Mouse (Mus musculus) liver (tissue): Measurements from ENCODE around the gene Nupl2.
A peak's percentile ranks its signal among the peaks of the same experiment; 100 is the strongest.

ENCODE experiments used
- DNase-seq: peaks from one replicate; pipeline ENCODE4 v3.0.0-alpha.2; 2020; ENCODE audit warnings: mixed read lengths

Nupl2 gene

DNA sequence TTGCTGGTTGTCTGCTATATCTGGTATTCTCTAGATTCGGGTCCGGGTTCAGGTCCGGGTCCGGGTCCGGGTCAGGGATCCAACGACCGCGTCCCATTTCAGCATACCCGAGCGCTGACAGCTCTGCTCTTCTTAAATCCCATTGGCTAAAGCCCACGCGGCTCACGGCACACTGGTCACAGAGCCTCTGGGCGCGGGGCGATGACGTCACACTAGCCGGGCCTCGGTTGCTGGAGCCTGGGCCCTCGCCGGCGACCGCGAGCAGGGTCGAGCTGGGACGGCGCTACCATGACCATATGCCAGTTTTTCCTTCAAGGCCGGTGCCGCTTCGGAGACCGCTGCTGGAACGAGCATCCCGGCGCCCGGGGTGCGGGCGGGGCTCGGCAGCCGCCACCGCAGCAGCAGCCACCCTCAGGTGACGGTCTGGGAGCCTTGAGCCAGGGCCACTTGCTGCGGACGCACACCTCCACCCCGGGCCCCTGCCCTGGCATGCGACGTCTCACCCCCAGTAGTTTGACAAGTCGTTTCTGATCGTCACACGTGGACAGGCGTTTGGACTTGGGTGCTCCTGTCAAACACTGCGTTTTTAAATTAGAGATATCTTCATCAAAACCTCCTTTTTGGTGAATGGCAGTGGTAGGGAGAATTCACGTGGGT, at the start of gene Nupl2:
Gene Nupl2 (plus strand): TSS at position 175 of the 657 bp plus-strand sequence.
- DNase-seq, result peak; percentile 94

DNA sequence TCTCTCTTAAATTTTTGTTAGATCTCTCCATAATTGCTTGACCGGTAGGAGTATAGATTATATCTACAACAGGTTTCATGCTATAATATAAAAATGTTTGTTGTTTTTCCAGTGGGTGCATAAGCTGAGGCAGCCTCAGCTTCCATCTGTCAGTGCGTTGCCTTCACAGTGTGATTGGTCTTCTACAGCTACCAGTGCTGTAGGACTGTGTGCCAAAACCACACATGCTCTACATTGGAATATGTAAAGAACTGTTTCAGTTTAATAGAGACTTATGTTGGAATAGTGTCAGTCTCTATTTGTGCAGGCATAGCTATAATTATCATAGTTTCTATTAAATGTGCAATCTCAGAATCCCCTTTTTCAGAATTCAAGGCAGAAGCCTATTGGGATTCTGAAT, 42.5 kb upstream of the Nupl2 start:
- DNase-seq, result no peak

DNA sequence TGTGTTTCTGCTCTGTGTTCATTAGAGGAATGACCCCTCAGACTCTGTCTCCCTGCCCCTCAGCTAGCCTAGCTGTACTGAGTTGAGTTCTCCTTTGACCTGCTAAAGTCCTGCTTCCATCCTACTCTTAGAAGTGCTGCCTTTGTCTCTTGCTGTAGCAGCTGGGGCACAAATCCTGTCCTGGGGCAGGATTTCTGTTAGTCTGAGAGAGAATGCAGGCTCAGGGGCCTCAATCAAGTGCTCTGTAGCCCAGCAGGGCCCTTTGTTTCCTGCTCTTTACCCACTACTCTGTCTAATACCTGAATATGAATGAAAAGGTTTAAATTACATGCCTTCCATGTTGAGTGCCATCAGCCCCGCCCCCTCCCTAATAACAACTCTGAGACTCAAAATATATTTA, 40.6 kb upstream of the Nupl2 start:
- no peak for DNase-seq

DNA sequence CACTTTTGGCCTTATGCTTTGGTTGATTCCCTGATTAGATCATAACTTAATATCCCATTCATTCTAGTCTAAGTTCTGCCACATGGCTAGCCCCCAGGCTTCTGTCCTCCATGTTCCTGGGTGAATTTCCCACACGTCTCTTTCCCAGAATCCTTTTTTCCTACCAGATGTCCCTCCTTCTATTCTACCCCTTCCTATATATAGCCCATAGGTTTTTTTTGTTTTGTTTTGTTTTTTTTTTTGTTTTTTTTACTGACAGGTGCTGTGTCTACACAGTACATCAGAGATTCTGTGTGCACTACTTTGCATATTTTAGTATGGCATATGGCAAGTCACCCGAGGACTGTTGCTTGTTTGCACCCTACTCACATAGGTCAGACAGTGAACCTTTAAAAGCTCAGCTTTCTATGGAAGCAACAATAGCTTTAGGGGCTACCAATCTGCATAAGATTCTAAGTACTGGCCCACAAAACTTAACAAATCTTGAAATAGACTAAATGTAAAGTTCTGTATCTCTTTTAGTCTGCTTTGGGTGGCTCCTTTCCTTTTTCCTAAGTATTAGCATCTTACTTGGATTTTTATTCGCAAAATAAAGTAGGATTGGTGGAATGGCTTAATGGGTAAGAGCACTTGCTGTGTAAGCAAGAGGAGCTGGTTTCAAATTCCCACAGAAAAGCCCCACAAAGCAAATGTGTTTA, 40.0 kb upstream of the Nupl2 start:
- no peak for DNase-seq

DNA sequence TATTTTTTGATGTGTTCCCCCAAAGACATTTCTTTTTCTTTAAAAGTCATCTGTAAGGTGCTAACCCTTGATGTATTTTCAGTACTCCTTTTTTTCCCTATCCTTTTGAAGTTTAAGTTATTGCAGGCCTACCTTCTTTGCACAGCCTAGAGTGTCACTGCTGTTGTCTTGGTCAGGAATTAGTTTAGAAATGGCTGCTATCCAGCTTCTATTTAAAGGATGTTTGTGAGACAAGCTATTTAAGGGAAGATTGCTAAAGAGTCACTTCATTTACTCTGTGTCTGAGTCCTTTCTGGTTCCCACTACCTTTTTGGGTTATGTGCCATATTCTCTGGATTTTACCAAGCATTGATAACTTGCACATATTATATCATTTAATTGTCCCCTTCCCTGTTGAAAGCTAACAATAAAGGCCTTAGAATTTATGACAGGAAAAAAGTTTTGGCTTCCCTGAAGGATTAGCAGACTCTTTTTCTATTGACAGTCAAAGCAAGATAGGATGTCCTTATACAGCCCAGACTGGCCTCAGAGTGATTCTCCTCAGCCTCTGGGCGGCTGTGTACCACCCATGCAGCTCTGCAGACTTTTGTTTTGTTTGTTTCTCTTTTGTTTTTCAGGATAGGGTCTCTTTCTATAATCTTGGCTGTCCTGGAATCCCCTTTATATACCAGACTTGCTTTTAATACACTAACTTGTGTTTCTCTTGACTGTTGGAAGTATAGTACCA, 38.7 kb upstream of the Nupl2 start:
- no peak for DNase-seq

DNA sequence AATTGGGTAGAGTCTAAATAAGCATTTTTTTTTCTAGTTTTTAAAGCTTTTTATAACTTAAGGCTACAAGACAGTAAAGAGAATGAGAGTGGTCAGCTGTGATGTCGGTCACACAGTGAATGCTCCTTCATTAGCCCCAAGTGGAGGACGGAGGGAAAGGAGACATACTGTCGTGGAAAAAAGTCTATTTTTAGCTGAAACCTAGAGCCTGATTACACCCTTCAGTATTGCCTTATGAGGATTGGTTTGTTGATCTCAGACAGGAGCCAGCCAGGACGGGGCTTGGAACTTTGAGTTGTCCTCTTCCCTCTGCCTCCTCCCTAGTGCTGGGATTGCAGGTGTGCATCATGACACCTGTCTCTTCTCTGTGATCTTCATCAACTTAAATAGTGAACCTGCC, 37.8 kb upstream of the Nupl2 start:
- no peak for DNase-seq

DNA sequence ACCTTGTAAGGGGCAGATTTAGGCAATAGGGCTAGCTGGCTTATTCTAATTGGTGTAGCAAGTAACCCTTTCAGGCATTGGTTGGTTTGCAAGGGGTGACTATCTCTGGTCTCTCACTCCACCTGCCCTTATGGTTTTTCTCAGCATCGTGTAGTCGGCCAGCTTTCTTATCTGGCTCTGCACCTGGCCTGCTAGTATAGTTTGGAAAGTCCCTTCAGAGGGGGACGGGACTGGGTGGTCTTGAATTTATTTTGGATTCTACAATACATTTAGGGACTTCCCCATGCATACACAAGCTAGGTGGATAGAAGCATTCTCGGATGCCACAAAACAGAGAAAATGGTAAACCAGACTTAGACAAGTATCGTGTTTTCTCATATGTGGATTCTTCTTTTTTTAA, 17.8 kb upstream of the Nupl2 start:
- DNase-seq, result no peak

DNA sequence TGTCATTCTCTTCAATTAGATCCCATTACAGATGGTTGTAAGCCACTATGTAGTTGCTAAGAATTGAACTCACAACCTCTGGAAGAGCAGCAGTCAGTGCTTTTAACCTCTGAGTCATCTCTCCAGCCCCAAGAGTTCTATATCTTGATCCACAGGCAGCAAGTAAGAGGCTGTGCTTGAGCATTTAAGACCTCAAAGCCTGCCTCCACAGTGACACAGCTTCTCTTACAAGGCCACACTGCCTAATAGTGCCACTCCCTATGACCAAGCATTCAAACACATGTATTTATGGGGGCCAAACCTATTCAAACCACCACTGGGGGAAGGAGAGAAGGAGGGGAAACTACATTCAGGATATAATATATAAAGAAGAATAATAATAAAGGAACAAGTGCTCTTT, 12.6 kb upstream of the Nupl2 start:
- peak; percentile 26 for DNase-seq

DNA sequence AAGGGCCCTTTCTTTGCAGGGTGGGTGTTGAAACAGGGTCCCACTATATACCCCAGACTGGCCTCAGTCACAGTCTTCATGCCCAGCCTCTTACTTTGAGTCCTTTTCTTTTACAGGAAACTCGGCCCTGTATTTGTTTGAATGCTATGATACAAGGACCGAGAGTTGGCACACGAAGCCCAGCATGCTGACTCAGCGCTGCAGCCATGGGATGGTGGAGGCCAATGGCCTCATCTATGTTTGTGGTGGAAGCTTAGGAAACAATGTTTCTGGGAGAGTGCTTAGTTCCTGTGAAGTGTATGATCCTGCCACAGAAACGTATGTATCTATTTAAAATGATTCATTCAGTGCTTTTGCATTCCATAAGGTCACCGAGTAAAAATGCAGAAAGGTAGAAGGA, 8.0 kb upstream of the Nupl2 start:
- DNase-seq, result no peak

DNA sequence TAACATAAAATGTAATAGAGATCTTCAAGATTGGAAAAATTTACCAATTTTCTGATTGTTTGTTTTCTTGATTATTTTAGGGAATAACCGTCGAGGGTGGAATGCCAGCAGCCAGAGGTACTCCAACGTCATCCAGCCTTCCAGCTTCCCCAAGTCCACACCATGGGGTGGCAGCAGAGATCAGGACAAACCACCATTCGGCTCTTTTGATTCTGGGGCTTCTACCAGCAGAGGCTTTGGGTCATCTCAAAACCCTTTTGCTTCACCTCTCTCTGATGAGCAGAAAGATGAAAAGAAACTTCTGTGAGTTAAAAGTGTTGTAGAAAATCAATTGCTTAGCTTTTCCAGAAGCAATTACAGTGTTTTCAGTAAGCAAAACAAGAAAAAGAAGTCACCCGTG, 2.5 kb downstream of the Nupl2 start:
- DNase-seq, result peak; percentile 22

DNA sequence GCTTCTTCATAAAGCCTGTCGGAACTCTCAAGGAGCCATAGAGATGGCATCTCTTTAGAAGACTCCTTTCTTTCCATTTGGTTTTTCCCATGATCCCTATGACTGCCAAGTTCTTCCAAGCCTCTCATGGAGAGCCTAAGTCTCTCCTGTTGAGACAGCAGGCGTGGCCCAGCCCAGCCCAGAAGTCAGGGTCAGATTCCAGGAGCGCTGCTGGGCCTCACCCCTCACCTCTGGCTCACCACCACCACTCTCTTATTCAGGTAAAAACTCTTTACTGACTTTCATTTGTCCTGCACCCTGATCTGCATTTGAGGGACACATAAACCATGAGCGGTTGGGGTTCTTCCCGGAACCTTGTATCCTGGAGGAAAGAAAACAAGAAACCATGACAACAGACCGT, 5.1 kb downstream of the Nupl2 start:
- DNase-seq, result no peak

DNA sequence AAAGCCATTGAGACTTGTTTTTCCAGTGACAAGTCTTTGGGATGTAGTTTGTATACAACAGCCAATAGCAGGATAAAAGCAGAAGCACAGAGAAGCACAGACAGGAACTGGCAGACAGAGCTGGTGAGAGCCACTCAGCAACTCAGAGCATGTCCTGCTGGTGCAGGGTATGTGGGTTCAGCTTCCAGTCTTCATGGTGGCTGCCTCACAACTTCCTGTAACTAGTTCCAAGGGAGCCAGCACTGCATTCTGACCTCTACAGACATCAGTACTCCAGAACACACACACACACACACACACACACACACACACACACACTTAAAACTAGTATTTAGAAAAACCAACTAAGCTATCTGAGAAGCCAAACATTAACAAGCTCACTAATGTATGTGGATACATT, 7.3 kb downstream of the Nupl2 start:
- DNase-seq, result no peak

DNA sequence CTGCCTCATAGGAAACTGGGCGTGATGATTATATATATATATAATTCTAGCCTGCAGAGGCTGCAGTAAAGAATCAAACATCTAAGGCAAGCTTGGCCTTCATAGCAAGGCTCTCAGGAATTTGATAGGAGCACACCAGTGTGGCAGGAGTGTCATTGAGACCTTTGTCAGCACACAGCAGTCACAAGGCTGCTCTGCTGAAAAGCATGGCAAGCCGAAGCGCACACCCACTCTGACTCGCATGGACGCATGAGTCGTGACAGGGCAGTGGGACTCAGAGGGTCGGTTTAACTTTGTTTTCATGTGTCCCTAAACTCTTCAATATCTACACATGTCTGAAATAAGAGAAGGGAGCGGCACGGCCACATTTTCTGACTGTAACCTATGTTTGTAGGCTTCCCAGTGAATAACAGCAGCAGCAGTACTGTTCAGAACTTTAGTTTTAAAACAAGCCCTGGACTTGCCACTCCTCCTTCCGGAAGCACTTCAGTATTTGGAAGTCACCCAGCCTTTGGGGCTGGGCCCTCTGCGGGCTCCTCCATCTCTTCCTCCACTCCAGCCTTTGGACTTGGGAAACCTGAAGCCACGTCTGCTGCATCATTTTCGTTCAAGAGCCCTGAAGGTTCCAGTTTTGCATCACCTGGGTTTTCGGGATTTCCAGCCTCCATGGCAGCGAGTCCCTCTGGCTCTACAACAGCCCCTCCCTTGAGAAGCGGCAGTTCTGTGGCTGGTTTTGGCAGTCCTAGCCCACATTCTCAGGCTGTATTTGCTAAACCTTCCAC, 16.9 kb downstream of the Nupl2 start:
- no peak for DNase-seq

DNA sequence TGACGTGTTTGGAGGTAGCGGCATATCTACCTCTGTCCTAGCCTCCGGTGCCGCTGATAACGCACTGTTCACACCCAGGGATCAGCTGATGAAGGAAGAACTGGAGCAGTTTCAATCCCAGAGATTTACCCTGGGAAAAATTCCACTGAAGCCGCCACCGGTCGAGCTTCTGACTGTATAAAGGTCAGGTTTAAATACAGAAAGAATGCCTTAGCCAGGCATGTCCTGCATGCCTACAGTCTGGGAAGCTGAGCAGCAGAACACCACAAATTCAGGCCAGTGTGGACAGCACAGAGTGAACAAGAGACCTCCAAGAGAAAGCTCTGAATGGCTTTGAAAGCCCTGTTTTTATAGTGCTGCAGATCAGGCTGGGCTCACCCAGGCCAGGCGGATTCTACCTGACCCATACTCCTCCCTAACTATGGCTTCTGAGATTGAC, 17.6 kb downstream of the Nupl2 start:
- DNase-seq, result no peak

DNA sequence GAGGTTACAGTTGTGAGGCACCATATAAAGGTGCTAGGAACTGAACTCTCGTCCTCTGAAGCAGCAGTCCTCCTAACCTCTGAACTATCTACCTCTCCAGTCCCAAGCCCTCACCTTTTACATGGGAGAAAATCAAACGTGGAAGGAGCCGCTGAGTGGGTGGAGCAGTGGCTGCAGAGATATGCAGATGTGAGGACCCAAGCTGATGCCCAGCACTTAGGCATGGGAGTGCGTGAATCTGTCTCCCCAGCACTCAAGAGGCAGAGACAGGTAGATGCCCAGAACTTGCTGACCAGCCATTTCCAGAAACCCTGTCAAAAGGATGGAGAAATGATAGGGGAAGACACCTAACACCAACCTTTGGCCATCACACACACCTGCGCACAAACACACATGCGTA, 18.3 kb downstream of the Nupl2 start:
- DNase-seq, result no peak

DNA sequence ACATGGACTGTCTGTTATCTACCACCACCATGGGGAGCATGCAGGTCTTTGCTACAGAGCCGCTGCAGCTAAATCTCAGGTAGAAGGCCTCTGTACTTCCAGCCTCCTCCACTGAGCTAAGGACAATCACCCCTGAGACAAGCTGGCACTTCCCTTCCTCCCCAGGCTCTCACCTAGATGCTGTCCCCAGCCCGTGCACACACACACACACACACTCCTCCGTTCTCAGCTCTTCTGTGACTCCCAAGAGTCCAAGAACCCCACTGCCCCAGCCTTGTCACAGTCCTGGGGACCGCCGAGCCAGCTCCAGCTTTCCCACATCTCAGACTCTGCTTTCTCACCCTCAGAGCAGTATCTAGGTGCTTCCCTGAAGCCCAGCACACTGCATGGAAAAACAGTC, 19.2 kb downstream of the Nupl2 start:
- DNase-seq, result no peak

DNA sequence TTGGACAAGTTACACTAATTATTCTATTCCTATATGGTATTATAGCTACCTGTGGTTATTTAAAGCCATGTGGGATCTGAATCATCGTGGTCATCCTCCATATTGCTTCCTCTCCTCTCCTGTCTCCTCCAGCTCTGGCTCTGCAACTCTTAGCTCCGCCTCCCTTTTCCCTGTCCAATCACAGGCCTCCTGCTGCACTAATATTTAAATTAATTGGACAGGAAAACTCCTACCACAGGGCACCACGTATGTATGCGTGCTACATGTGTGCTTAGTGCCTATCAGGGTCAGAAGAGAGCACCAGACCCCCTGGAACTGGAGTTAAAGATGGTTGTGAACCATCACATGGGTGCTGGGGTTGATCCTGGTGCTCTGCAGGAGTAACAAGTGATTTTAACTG, 23.7 kb downstream of the Nupl2 start:
- DNase-seq, result no peak

DNA sequence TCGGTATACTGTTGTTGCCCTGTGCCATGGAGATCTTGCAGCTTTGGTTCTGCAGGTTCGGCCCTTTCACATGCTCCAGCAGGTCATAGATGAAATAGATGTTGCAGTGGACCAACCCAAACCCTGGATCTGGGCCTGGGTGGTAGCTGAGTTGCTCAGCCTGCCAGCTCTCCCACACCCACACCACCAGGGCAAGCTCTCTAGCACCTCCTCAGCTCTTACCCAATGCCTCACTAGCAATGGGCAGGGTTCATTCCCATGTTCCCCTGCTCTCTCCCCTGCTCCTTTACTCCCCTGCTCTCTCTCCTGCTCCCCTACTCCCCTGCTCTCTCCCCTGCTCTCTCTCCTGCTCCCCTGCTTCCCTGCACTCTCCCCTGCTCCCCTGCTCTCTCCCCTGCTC, 27.1 kb downstream of the Nupl2 start:
- no peak for DNase-seq

DNA sequence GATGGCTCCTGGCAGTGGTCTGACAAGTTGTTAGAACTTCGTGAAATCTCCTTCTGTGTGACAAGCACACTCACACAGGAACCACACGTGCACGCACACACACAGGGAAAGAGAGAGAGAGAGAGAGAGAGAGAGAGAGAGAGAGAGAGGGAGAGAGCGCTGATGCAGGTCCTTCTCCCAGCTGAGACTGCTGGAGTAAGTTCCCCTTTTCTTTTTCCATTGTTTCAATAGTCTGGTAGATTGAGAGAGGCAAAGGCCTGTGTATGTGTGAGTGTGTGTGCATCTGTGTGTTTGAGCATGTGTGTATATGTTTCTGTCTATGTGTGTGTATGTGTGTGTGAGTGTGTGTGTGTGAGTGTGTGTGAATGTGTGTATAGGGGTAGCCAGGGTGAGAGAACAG, 36.2 kb downstream of the Nupl2 start:
- DNase-seq, result no peak

DNA sequence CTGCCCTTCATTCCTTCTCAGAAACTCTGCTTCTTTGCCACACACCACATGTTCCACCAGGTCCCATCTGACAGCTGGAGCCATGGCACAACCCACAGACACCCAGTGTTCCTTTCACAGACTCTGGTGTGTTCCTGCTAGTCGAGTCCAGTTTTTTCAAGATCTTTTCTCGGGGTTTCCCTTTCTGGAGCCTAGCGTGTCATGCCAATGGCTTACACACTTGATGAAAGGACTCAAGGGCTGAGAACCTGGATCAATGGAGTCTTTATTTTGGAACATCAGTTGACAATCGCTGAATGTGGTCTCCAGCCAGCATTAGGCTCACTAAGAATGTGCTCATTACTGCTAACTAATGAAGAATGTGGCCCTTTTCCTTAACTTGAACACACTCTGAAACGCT, 37.7 kb downstream of the Nupl2 start:
- no peak for DNase-seq

DNA sequence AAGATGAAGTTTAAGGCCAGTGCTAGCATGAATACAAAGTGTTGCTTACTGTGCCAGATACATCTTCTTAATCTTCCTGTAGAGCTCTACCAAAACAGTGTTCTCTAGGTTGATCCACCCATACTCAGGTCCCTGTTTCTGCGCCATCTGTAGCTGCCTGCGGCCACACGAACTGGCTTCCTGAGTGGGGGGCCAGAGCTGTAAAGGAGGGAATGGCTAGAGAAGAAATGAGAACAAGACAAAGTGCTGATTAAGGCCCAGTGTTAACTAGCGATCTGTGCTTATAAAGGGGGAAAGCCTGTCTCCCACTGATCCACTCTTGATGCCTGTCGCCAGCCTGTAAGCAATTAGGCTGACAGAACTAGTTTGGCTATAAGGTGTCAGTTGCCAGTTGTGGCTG, 38.5 kb downstream of the Nupl2 start:
- no peak for DNase-seq

DNA sequence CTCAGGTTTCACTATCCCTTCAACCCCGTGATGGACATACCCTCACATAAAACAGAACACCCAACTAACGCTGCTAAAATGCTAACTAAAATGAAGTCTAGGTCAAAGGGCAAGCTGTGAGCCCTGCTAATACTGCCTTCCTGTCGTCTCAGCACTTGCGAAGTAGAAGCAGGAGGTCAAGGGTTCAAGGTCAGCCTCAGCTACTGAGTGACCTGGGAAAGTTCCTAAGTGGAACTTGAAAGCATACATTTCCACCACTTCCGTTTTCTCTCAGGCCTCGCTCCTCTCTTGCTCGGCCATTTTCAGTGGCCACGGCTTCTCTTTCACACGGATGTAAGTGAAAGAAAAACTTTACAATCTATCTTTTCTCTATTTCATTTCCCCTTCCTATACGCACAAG, 43.2 kb downstream of the Nupl2 start:
- no peak for DNase-seq

DNA sequence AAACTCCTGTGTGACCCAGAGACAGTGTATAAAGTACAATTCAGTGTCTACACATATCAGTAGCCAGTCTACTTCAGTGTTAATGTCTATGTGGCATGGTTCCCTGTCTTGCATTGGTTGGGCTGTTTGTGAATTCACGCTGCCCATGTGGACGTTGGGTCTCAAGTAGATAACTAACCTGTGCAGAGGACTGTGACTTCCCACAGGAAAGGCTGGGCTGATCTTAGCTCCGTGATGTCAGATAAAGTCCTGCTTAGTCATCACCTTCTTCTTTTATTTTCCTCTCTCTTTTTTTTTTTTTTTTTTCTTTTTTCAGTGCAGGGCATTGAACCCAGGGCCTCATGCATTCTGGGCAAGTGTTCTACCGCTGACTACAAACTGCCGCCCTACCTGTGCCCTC, 43.7 kb downstream of the Nupl2 start:
- no peak for DNase-seq
